Mouse (Mus musculus) lung, embryonic 16.5 days (tissue): Measurements from ENCODE around the gene Lbhd1. TPM values are rescaled to one million over a fixed set of nuclear protein-coding genes. Genes with fewer than 3 reads are reported as not detected.

Experiments used
- ATAC-seq: fragments of 200-750 bp; cut with Nextera tagmentation; 2 replicates; pipeline ENCODE4 v1.8.0; 2017; ENCODE audit warnings: low read depth, mild to moderate bottlenecking, moderate library complexity
- H3K27ac ChIP-seq: fragments of 300-500 bp; sonication (generic); 2 replicates; pipeline ENCODE4 v1.5.1; 2014; ENCODE audit warnings: mild to moderate bottlenecking, control low read depth, low read length
- H3K27me3 ChIP-seq: fragments of 300-500 bp; sonication (generic); 2 replicates; pipeline ENCODE4 v1.6.1; 2014; ENCODE audit warnings: low read depth, low read length, mixed read lengths; ENCODE audit not compliant: control insufficient read depth, insufficient read depth
- H3K36me3 ChIP-seq: fragments of 300-500 bp; sonication (generic); 2 replicates; pipeline ENCODE4 v1.6.1; 2014; ENCODE audit warnings: low read length; ENCODE audit not compliant: control insufficient read depth, insufficient read depth
- H3K4me1 ChIP-seq: fragments of 300-500 bp; sonication (generic); replicated peaks from 2 replicates; pipeline ENCODE4 v1.6.1; 2014; ENCODE audit warnings: low read length, mixed read lengths; ENCODE audit not compliant: control insufficient read depth, insufficient read depth
- H3K4me2 ChIP-seq: fragments of 300-500 bp; sonication (generic); 2 replicates; pipeline ENCODE4 v1.6.1; 2014; ENCODE audit warnings: low read depth, low read length, control low read depth
- H3K4me3 ChIP-seq: fragments of 300-500 bp; sonication (generic); 2 replicates; pipeline ENCODE4 v1.5.1; 2014; ENCODE audit warnings: mild to moderate bottlenecking, low read length, control low read depth
- H3K9ac ChIP-seq: fragments of 300-500 bp; sonication (generic); 2 replicates; pipeline ENCODE4 v1.6.1; 2014; ENCODE audit warnings: low read length, control low read depth
- H3K9me3 ChIP-seq: fragments of 300-500 bp; sonication (generic); 2 replicates; pipeline ENCODE4 v1.6.1; 2016; ENCODE audit warnings: low read length; ENCODE audit not compliant: control insufficient read depth
- WGBS: fragments of 180-500 bp; shearing (Covaris S2); extraction: QIAGEN DNeasy Blood & Tissue Kit; methylation state at CpG from one replicate; pipeline ENCODE4 v1.1.7; 2014; 5-methylcytosine and 5-hydroxymethylcytosine counted together
- polyA plus RNA-seq: library from polyadenylated mRNA; unstranded; fragments of >200 nt; fragmentation: Nextera tagmentation; extraction: Ambion mirVana; gene quantifications from 2 replicates; pipeline ENCODE4 v1.2.1, GENCODE M21; 2015

Lbhd1 gene
- polyA plus RNA-seq, 1 experiment from 2014 or later: 71.3 TPM

- ATAC-seq: 0 out of 2 replicates have a peak, but pooled peaks have one; percentile 1
- H3K9ac ChIP-seq: no peak overlapping the region
- no peak overlapping the region for H3K4me3 ChIP-seq
- 61% methylated on average over 5 of the region's 5 CpGs for WGBS
- H3K4me2 ChIP-seq: no peak overlapping the region
- H3K9me3 ChIP-seq: no peaks in the 10 kb centered on the region
- peaks cover 12% of the 10 kb centered on the region for H3K36me3 ChIP-seq
- no peaks in the 10 kb centered on the region for H3K27me3 ChIP-seq
- peaks cover 10% of the 10 kb centered on the region for H3K4me1 ChIP-seq
- H3K27ac ChIP-seq: no peak overlapping the region
Measured at GRCm38 (mm10) chr19:8844371-8845129, 39.0 kb upstream of the Lbhd1 start.

DNA sequence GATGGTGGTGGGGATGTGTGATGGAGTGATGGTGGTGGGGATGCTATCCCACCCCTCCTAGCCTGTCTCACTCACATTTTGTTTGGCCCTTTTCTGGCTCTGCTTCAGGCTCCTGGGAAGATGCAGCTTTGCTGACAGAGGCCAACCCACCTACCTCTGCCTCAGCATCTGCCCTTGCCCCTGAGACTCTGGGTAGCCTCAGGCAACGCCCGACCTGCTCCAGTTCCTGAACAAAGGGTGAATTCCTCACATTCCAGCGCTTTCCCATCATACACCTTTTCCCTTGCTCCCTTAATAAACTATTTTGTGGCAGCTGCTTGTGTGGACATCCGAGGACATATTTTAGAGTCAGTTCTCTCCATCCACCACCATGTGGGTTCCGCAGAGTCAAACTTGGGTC lies 35.2 kb upstream of the Lbhd1 start:
- no peaks in the 10 kb centered on the region for H3K4me1 ChIP-seq
- no peak overlapping the region for H3K4me2 ChIP-seq
- H3K27ac ChIP-seq: no peak overlapping the region
- H3K36me3 ChIP-seq: peaks cover 12% of the 10 kb centered on the region
- WGBS: 65% methylated on average over 5 of the region's 5 CpGs
- H3K4me3 ChIP-seq: no peak overlapping the region
- no peaks in the 10 kb centered on the region for H3K9me3 ChIP-seq
- no peaks in the 10 kb centered on the region for H3K27me3 ChIP-seq
- ATAC-seq: no peak
- H3K9ac ChIP-seq: no peak overlapping the region

- peak within 1 kb of the TSS; percentile 11 for H3K4me2 ChIP-seq
- H3K27ac ChIP-seq: no peak within 1 kb of the TSS
- no peaks in the 10 kb centered on the region for H3K4me1 ChIP-seq
- no peaks in the 10 kb centered on the region for H3K27me3 ChIP-seq
- peak within 1 kb of the TSS; percentile 14; the same call in 1 of the 2 replicates for H3K9ac ChIP-seq
- ATAC-seq: peak; percentile 76; the same call in 1 of the 2 replicates
- H3K36me3 ChIP-seq: peaks cover 12% of the 10 kb centered on the region
- no peaks in the 10 kb centered on the region for H3K9me3 ChIP-seq
- 19% methylated on average over 7 of the region's 7 CpGs for WGBS
- no peak within 1 kb of the TSS for H3K4me3 ChIP-seq
Measured at GRCm38 (mm10) chr19:8850402-8850901, 33.1 kb upstream of the Lbhd1 start, which contains the start of gene Lrrn4cl. TSS of gene Lrrn4cl (plus strand) at chr19:8850768.

GRCm38 (mm10) chr19:8851639-8852038 lies 31.9 kb upstream of the Lbhd1 start:
- Histone ChIP-seq H3K4me2 (no peak overlapping the region), H3K4me3 (no peak overlapping the region), H3K4me1 (no peaks in the 10 kb centered on the region), H3K9ac (peak overlapping the region; percentile 10; the same call in 1 of the 2 replicates), H3K36me3 (peaks cover 8% of the 10 kb centered on the region; the same call in 1 of the 2 replicates), H3K27me3 (no peaks in the 10 kb centered on the region), H3K27ac (no peak overlapping the region), H3K9me3 (no peaks in the 10 kb centered on the region)
- 35% methylated on average over 7 of the region's 7 CpGs for WGBS
- peak; percentile 40 for ATAC-seq

DNA sequence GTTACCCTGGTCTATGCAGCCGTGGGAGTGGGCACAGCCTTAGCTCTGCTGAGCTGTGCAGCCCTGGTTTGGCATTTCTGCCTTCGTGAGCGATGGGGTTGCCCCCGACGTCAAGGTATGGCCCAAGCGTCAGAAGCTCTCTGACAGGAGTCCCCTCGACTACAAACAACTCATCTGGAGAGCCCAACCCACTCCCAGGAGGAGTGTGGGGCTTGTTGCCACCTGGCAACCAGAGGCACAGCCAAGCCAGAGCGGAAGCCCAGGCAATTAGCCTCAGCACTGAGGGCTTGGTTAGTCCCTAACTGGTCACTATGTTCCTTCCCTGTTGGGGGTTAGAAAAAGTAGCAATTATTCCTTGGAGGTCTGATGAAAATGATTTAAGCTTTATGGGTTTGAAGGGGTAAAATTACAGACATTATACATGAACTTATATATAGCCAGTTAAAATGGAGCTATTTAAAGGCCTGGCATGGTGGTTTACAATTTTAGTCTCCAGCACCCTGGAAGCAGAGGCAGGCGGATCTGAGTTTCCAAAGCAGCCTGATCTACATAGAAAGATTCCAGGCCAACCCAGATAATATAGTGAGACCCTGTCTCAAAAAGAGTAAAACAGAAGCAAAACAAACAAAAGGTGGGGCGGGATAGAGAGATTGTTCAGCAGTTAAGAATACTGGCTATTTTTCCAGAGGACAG lies 31.1 kb upstream of the Lbhd1 start:
- Histone ChIP-seq H3K9ac (no peak overlapping the region; the same call in 1 of the 2 replicates), H3K27ac (no peak overlapping the region), H3K4me3 (no peak overlapping the region), H3K9me3 (no peaks in the 10 kb centered on the region), H3K4me1 (no peaks in the 10 kb centered on the region), H3K36me3 (peaks cover 3% of the 10 kb centered on the region; the same call in 1 of the 2 replicates), H3K27me3 (no peaks in the 10 kb centered on the region), H3K4me2 (no peak overlapping the region)
- 47% methylated on average over 10 of the region's 10 CpGs for WGBS
- peak; percentile 22; the same call in 1 of the 2 replicates for ATAC-seq

- Histone ChIP-seq H3K4me3 (no peak overlapping the region), H3K4me1 (no peaks in the 10 kb centered on the region), H3K27ac (no peak overlapping the region), H3K27me3 (no peaks in the 10 kb centered on the region), H3K4me2 (no peak overlapping the region), H3K36me3 (no peaks in the 10 kb centered on the region), H3K9me3 (no peaks in the 10 kb centered on the region), H3K9ac (no peak overlapping the region)
- no peak for ATAC-seq
- 78% methylated on average over 3 of the region's 3 CpGs for WGBS
Measured at GRCm38 (mm10) chr19:8853117-8853516, 30.4 kb upstream of the Lbhd1 start.

GRCm38 (mm10) chr19:8857689-8858088 lies 25.8 kb upstream of the Lbhd1 start:
- Histone ChIP-seq H3K9me3 (no peaks in the 10 kb centered on the region), H3K4me3 (no peak overlapping the region), H3K9ac (no peak overlapping the region), H3K27me3 (no peaks in the 10 kb centered on the region), H3K4me1 (no peaks in the 10 kb centered on the region), H3K36me3 (no peaks in the 10 kb centered on the region), H3K27ac (no peak overlapping the region), H3K4me2 (no peak overlapping the region)
- ATAC-seq: no peak
- WGBS: 31% methylated on average over 4 of the region's 4 CpGs

- H3K4me2 ChIP-seq: no peak overlapping the region
- 16% methylated on average over 1 of the region's 1 CpGs for WGBS
- no peaks in the 10 kb centered on the region for H3K27me3 ChIP-seq
- no peaks in the 10 kb centered on the region for H3K9me3 ChIP-seq
- no peak overlapping the region for H3K27ac ChIP-seq
- H3K36me3 ChIP-seq: no peaks in the 10 kb centered on the region
- no peak for ATAC-seq
- H3K4me1 ChIP-seq: no peaks in the 10 kb centered on the region
- no peak overlapping the region for H3K9ac ChIP-seq
- H3K4me3 ChIP-seq: no peak overlapping the region
Measured at GRCm38 (mm10) chr19:8859018-8859417, 24.5 kb upstream of the Lbhd1 start.

DNA sequence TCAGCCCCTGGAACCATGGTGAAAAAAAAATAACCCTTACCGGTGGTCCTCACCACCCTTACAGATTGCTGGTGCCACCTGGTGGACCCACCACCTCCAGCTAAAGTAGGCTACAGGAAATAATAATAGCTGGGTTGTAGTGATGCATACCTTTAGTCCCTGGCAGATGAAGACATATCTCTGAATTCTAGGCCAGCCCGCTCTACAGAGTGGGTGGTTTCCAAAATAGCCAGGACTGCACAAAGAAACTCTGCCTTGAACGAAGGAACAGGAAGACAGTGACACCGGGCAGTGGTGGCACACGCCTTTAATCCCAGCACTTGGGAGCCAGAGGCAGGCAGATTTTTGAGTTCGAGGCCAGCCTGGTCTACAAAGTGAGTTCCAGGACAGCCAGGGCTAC lies 19.3 kb upstream of the Lbhd1 start:
- H3K9ac ChIP-seq: no peak overlapping the region
- no peaks in the 10 kb centered on the region for H3K4me1 ChIP-seq
- no peak overlapping the region for H3K4me3 ChIP-seq
- WGBS: 72% methylated on average over 6 of the region's 6 CpGs
- H3K27me3 ChIP-seq: no peaks in the 10 kb centered on the region
- no peaks in the 10 kb centered on the region for H3K36me3 ChIP-seq
- ATAC-seq: no peak
- no peak overlapping the region for H3K4me2 ChIP-seq
- H3K9me3 ChIP-seq: no peaks in the 10 kb centered on the region
- no peak overlapping the region for H3K27ac ChIP-seq
